Mouse (Mus musculus) 3T3-L1 (cell line): Measurements from ENCODE around the gene Ap5b1.

ENCODE experiments used
- DNase-seq: peaks from one replicate; pipeline ENCODE4 v3.0.0-alpha.2; 2015; ENCODE audit warnings: low read depth, low spot score

Gene Ap5b1

DNA sequence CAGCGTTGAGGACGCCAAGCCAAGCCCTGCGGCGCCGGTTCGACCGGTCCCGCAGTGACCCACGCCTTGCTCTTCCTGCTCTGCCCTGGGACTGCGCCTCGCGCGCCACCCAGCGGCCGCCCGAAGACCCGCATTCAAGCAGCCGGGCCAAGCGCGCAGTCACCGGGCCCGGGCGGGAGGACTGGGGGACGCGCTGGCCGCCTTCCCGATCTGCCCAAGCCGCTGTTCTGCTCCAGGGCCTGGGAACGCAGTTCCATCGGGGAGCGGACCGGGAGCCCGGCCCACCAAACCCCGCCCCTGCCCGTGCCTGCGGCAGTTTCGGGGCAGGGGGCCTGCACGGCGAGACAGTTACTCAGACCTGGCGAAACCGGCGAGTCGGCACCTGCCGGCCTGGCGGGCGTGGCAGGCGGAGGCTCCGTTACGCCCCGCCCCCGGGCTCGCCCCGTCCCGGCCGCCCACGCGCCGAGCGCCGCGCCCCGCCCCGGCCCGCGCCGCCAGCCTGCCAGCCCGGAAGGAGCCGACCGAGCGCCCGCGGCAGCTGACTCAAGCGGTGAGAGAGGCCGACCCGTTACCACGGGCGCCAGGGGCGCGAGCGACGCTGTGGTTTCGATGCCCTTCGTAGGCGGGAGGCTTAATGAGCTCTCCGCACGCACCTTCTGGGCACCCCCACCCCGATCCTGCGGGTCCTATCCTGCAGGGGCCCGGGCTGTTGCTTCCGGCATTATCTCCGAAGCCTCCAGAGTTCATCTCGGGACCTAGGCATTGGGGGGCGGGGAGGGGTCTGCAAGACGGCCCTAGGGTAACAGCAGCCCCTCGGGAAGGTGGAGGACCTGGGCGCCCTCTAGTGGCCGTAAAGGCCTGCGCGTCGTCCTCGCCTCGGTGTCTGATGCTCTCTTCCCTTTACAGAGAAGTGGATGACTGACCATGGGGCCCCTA lies at the start of gene Ap5b1:
TSS of gene Ap5b1 (plus strand) at position 492 of the 936 bp plus-strand sequence.
- peak; percentile 89 for DNase-seq

DNA sequence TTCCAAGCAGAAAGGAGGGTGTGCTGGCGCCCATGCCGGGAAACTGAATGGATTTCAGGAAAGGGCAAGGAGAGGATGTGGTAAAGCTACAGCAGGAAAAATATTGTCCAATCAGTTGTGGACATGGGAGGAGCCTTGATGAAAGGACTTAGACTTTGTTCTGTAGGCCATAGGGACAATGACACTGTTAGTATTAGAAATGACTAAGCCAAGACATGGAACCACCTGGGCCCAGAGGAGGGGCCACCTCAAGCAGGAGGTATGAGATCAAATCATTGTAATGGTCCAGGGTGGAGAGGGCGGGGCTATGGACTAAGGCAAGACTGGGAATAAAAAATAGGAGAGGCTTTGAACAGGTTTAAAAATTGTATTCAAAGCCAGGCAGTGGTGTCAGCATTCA lies 49.1 kb upstream of the Ap5b1 start:
- no peak for DNase-seq

GRCm38 (mm10) chr19:5525204-5525603 lies 42.6 kb upstream of the Ap5b1 start:
- no peak for DNase-seq

GRCm38 (mm10) chr19:5529325-5530137 lies 38.3 kb upstream of the Ap5b1 start:
- DNase-seq = peak; percentile 99

GRCm38 (mm10) chr19:5530138-5530524 lies 37.7 kb upstream of the Ap5b1 start:
- no peak for DNase-seq

DNA sequence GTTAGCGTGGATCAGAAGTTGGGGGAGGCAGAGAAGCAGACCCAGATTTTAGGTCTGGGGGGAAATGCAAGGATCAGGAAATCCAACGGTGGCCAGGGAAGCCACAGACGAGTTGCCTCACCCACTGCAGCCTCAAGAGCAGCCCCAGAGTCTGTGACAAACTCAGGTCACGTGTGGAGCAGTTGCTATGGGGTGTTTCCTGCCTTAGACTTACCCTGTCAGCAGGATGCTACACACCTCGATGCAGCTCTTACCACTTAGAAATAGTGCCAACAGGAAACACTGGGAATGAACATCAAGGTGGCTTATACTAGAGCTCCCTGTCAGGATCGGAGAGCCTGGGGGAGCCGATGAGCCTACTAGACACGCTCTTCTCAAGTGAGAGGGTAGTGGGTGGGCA lies 35.3 kb upstream of the Ap5b1 start:
- DNase-seq = no peak

DNA sequence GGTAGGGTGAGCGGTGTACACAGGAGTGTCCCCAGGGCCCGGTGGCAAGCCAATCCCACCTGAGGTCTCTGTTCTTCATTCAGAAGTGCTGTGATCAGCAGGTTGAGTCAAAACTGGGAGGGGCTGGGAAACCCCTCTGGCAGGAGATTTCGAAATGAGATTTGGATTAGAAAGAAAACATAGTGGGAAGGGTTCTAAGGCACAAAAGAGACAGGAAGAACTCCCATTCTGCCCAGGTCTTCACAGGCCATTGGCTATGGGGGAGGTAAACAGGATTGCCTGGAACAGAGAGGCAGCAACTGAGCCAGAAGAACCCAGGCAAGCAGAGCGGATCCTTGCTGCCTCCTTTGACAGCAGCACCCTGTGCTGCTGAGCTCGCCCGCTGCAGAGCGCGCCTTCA lies 29.0 kb upstream of the Ap5b1 start:
- no peak for DNase-seq

- DNase-seq = peak; percentile 76
Observed at GRCm38 (mm10) chr19:5543362-5543761, 24.5 kb upstream of the Ap5b1 start.

DNA sequence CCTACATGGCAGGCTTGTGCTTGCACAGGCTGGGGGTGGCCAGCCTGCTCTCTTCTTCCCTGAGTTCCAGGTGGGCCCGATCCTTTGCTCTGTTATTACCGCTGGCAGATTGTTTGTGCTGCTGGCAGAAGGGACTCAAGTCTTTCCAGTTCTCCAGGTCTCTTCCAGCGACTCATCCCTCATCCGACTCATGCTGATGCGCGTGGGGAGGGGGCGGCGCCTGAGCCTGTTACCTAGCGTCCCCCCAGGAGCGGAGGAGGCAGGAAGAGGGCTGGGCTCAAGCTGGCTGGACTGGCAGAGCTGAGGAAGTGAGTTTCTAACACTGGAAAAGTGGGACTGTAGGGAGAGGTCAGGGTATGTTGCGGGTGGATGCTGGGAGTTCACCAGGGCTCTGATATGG lies 23.8 kb upstream of the Ap5b1 start:
- DNase-seq = peak; percentile 63

GRCm38 (mm10) chr19:5547471-5548056 lies 20.3 kb upstream of the Ap5b1 start:
- DNase-seq = no peak

GRCm38 (mm10) chr19:5553802-5554201 lies 14.0 kb upstream of the Ap5b1 start:
- DNase-seq = no peak

DNA sequence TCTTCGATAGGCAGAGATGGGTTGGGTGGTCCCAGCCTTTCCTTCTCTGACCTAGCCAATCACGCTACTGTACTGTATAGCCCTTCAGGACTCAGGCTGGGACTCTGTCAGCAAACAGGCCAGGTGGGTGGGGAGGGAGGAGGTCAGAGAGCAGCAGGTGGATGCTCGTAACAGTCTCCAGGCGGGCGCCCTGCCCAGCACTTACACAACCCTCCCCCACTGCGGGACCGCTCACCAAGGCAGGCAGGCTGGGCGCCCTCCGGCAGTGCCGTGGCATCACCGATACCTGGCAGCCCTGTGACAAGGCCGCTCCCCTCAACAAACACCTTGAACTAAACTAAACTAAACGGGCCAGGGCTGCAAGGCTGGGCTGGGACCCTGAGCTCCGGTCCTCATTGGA lies 13.6 kb upstream of the Ap5b1 start:
- DNase-seq = no peak

GRCm38 (mm10) chr19:5558169-5558568 lies 9.7 kb upstream of the Ap5b1 start:
- no peak for DNase-seq

- DNase-seq = no peak
Observed at GRCm38 (mm10) chr19:5558770-5559169, 9.1 kb upstream of the Ap5b1 start.

- no peak for DNase-seq
Observed at GRCm38 (mm10) chr19:5559229-5559628, 8.6 kb upstream of the Ap5b1 start.

- no peak for DNase-seq
Observed at GRCm38 (mm10) chr19:5559631-5560456, 8.0 kb upstream of the Ap5b1 start.

DNA sequence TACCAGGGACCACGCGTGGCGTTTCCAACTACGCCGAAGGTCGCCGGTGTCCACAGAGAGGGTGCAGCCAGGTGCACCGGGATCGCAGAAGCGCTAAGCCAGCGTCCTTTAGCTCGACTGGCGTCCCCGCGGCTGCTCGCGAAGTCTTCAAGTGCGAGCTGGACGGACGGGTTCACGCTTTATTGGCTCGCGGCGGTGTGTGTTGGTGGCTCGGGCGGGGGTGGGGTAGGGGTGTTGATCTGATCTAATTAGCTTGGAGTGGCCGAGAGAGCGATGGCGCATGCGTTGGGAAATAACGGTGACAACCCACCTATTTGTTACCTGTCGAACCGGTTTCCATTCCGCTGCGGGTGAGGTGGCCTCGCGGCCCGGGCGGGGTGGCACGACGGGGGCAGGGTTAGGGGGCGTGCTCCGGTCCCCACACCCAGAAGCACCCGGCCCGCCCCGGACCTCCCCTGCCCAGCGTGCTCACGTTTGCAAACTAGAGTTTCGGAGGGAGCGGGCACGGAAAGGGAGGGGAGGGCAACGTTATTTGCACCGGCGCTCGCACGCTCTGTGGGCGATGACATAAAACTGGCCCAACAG lies 7.3 kb upstream of the Ap5b1 start, which contains the start of gene Ovol1:
TSS of gene Ovol1 (minus strand) at position 190 of the 585 bp plus-strand sequence.
- no peak for DNase-seq

GRCm38 (mm10) chr19:5561252-5561790 lies 6.5 kb upstream of the Ap5b1 start:
- DNase-seq = no peak

DNA sequence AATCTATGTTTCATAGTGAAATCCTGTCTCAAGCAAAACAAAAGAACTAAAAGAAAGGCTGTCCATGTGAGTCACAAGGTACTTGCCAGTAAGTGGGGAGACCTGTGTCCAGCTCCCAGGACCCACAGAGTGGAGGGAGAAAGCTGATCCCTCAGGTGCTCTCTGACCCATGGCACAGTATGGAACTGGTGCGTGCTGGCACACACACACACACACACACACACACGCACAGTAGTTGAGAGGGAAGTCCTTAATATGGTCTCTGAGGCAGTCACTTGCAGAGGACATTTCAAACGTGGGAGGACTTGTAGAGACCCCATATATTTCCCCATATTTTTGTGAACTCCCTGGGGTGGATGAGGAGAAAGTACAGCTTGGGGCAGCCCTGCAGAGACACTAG lies 5.9 kb upstream of the Ap5b1 start:
- DNase-seq = no peak

- DNase-seq = no peak
Observed at GRCm38 (mm10) chr19:5562776-5563175, 5.0 kb upstream of the Ap5b1 start.

DNA sequence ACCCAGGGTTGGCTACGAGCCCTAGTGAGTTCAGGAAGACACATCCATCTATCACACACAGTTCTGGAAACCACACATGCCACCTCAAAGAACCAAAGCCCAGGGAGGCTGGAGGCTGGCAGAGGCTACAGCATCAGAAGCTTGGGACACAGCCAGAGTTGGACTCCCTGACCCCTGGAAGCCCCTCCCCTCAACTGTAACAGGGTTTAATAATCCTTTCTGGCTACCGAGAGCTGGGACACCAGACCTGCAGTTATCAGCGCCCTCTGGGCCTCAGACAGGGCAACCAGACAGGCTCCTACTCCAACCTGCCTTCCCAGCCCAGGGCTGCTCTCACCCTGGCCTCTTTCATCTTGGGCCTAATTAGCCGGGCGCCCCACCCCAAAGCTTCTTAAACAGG lies 1.5 kb upstream of the Ap5b1 start:
- no peak for DNase-seq
